Mouse (Mus musculus): Measurements from ENCODE around the gene Tpx2.

- TF ChIP-seq USF1 (IDR thresholded peaks at IDR 0.05; ENCODE audit: low read depth), result no peak
- TF ChIP-seq REST (IDR thresholded peaks at IDR 0.05; ENCODE audit: insufficient read depth, insufficient read length), result no peak
- TF ChIP-seq POLR2A (IDR thresholded peaks at IDR 0.05; ENCODE audit: insufficient read length, low read depth), result no peak
- no peak for TF ChIP-seq E2F4 (IDR thresholded peaks at IDR 0.05; ENCODE audit: insufficient read depth)
- TF ChIP-seq POLR2AphosphoS2 (IDR thresholded peaks at IDR 0.05; ENCODE audit: insufficient read length, low read depth), result no peak
- TF ChIP-seq MYOD1 (IDR thresholded peaks at IDR 0.05; ENCODE audit: control insufficient read depth in 1 of 3, insufficient read length in 2 of 3, low read depth in 2 of 3), result no peak
- no peak for TF ChIP-seq SRF (IDR thresholded peaks at IDR 0.05; ENCODE audit: control insufficient read depth, insufficient read length, low read depth)
- TF ChIP-seq MAX (IDR thresholded peaks at IDR 0.05; ENCODE audit: low read depth), result no peak
- no peak for TF ChIP-seq TCF12 (IDR thresholded peaks at IDR 0.05; ENCODE audit: insufficient read depth, poor library complexity, severe bottlenecking)
- TF ChIP-seq MYOG (IDR thresholded peaks at IDR 0.05; ENCODE audit: control insufficient read depth in 1 of 3, insufficient read depth in 1 of 3, insufficient read length in 2 of 3, low read depth in 2 of 3), result no peak
Observed at GRCm38 (mm10) chr2:152917671-152918070, 69.9 kb downstream of the Tpx2 start.

Data from myocyte (in vitro differentiated cells).